Mouse (Mus musculus) megakaryocyte-erythroid progenitor cell, adult 5-6 weeks (primary cell): Measurements from ENCODE around the gene Haus8. TPM values are rescaled to one million over a fixed set of nuclear protein-coding genes. Genes with fewer than 3 reads are reported as not detected.
A peak's percentile ranks its signal among the peaks of the same experiment; 100 is the strongest.
"Not testable (repeated sequence)": the region's sequence is repeated elsewhere in the genome, so short reads cannot be mapped to it uniquely, and the experiment has no call there.

ENCODE experiments used
- ATAC-seq: replicated peaks from 2 replicates; pipeline ENCODE4 v1.8.0; 2016; ENCODE audit warnings: mild to moderate bottlenecking, inconsistent platforms; ENCODE audit not compliant: severe bottlenecking, poor library complexity, low FRiP score, low TSS enrichment
- total RNA-seq, 2 experiments: library from RNA; stranded (forward) in 1 of 2; stranded (reverse) in 1 of 2; fragments of 200-1000, 215-1000 nt in 1 of 2; fragments of >200 nt in 1 of 2; fragmentation: Nextera tagmentation in 1 of 2; gene quantifications; 2 replicates each; pipeline ENCODE4 v1.2.3; 2014 to 2017

The Haus8 gene
- total RNA-seq, 2 experiments from 2014 or later: 22.9 to 47.5 TPM

GRCm38 (mm10) chr8:71289098-71289497 is 16.4 kb upstream of the Haus8 start:
- ATAC-seq: no peak

DNA sequence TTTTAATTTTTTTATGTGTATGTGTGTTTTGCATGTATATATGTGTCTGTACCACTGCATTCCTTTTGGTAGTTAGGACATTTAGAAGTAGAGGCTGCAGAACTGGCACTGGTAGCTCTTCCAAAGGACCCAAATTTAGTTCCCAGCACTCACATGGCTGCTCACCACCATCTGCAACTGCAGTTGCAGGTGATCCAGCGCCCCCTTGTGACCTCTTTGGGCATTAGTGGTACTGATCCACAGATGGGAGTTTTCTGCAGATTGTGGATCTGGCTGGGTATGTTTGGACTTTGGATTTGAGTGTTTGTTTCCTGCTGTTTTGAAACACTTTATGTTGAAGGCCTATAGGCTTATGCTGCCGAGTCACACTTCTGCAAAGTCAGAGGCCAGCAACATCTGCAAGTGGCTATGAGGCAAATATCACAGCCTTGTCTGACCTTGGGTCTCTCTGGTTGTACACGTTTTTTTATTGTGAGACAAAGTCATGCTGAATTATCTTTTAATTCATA is 15.8 kb upstream of the Haus8 start:
- ATAC-seq: no peak

- not testable (repeated sequence) for ATAC-seq
Observed at GRCm38 (mm10) chr8:71286223-71286622, 13.5 kb upstream of the Haus8 start.

- ATAC-seq: no peak
Observed at GRCm38 (mm10) chr8:71282621-71283020, 9.9 kb upstream of the Haus8 start.

- not testable (repeated sequence) for ATAC-seq
Observed at GRCm38 (mm10) chr8:71281731-71282130, 9.0 kb upstream of the Haus8 start.

GRCm38 (mm10) chr8:71279409-71279808 is 6.7 kb upstream of the Haus8 start:
- ATAC-seq: not testable (repeated sequence)

DNA sequence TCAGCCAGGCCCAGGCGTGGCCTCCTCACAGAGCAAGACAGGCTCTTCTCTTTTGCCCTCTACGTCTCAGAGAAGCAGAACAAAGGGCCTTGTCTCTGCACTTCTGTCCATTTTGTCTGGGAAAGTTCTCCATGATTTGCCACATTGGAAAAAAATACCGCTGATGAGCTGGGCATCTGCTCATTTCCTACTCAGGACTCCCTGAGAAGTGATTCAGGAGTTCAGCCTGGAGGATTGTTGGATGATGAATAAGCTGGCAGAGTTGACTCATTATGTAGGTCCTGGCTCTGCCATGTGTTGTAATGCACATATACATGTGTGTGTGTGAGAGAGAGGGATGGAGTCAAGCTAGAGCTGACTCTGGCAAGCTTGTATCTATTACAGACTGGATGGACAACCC is 3.4 kb upstream of the Haus8 start:
- no peak for ATAC-seq

- ATAC-seq: peak; percentile 26; the same call in 1 of the 2 replicates
Observed at GRCm38 (mm10) chr8:71274478-71274877, 1.7 kb upstream of the Haus8 start.

DNA sequence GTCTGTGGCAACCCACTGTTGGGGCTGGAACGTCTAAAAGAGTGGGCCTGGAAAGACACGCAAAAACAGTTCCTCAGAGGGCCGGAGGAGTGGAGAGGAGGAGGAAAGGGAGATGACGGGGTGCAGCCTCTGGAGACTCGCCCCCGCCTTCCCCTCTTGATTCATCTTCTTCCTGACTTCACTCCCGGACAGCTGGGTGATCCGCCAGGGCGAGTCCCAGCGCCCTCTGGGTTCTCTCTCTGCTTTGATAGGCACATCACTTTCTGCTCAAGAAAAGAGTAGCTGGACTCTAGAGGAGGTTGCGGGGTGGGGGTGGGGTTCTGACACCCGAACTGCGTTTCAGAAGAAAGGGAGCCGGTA is 397 bp upstream of the Haus8 start:
- 0 out of 2 replicates have a peak, but pooled peaks have one; percentile 5 for ATAC-seq

- no peak for ATAC-seq
Observed at GRCm38 (mm10) chr8:71271630-71272029, 1.1 kb downstream of the Haus8 start.

GRCm38 (mm10) chr8:71268286-71268685 is 4.4 kb downstream of the Haus8 start:
- ATAC-seq: not testable (repeated sequence)

DNA sequence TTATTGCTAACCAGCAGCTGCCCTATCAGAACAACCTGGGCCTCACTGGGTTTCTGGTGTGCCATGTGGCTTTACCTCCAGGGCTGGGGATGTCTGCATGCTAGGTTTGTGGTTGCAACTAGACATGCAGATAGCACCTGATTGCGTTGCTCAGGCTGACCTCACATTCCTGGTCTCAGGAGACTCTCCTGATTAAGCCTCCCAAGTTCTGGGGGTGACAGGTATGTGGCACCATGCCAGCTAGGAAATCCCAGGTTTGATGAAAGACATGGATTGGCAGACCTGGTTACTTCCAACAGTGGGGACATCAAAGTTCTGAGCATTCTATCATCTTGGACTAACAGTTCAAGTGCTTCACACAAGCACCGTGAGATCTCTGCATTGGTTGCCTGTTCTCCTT is 5.0 kb downstream of the Haus8 start:
- ATAC-seq: no peak

- peak; percentile 73; the same call in 1 of the 2 replicates for ATAC-seq
Observed at GRCm38 (mm10) chr8:71261234-71261633, 11.5 kb downstream of the Haus8 start.

- no peak for ATAC-seq
Observed at GRCm38 (mm10) chr8:71256545-71257232, 16.0 kb downstream of the Haus8 start.

DNA sequence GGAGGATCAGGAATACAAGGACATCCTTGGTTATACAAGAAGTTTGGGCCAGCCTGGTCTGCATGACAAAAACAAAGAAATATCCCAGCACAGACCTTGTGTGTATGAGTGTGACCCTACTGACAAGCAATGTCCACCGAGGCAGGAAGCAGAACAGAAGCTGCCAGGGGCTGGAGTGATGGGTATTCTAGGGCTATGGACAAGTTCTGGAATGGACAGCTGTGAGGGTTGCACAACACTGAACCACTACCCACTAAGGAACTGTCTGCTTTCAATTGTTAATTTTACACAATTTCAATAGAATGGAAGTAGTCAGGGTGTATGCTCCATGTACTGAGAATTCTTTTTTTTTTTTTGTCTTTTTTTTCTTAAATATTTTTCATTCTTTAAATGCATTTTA is 24.5 kb downstream of the Haus8 start:
- no peak for ATAC-seq

GRCm38 (mm10) chr8:71242757-71243156 is 30.0 kb downstream of the Haus8 start:
- no peak for ATAC-seq

- ATAC-seq: peak; percentile 67; the same call in 1 of the 2 replicates
Observed at GRCm38 (mm10) chr8:71224560-71224959, 48.2 kb downstream of the Haus8 start.

- peak; percentile 91 for ATAC-seq
Observed at GRCm38 (mm10) chr8:71214266-71214665, 58.5 kb downstream of the Haus8 start.

GRCm38 (mm10) chr8:71205541-71205967 is 67.2 kb downstream of the Haus8 start:
- peak; percentile 87 for ATAC-seq
